Mouse (Mus musculus) limb, embryonic 14.5 days (tissue): ENCODE measurements around the gene Sncb. TPM values are rescaled to one million over a fixed set of nuclear protein-coding genes. Genes with fewer than 3 reads are reported as not detected.

Source experiments
- ATAC-seq: fragments of 200-750 bp; cut with Nextera tagmentation; 2 replicates; pipeline ENCODE4 v1.8.0; 2017; ENCODE audit warnings: low read depth, moderate number of reproducible peaks, moderate TSS enrichment; ENCODE audit not compliant: low FRiP score
- DNase-seq: peaks from one replicate; pipeline ENCODE4 v3.0.0-alpha.2; 2015; ENCODE audit warnings: low spot score
- H3K27ac ChIP-seq: fragments of 300-500 bp; sonication (generic); replicated peaks from 2 replicates; pipeline ENCODE4 v1.5.1; 2014; ENCODE audit warnings: low read depth, mild to moderate bottlenecking, low read length, moderate library complexity, mixed read lengths
- H3K27me3 ChIP-seq: fragments of 300-500 bp; sonication (generic); 2 replicates; pipeline ENCODE4 v1.6.1; 2014; ENCODE audit warnings: low read length, mixed read lengths; ENCODE audit not compliant: control insufficient read depth, insufficient read depth
- H3K36me3 ChIP-seq: fragments of 300-500 bp; sonication (generic); 2 replicates; pipeline ENCODE4 v1.6.1; 2014; ENCODE audit warnings: mild to moderate bottlenecking, low read length, moderate library complexity, mixed read lengths; ENCODE audit not compliant: control insufficient read depth, insufficient read depth
- H3K4me1 ChIP-seq: fragments of 300-500 bp; sonication (generic); 2 replicates; pipeline ENCODE4 v1.6.1; 2014; ENCODE audit warnings: antibody characterized with exemption, low read length, mixed read lengths; ENCODE audit not compliant: control insufficient read depth, insufficient read depth
- H3K4me2 ChIP-seq: fragments of 300-500 bp; sonication (generic); replicated peaks from 2 replicates; pipeline ENCODE4 v1.6.1; 2014; ENCODE audit warnings: low read depth, mild to moderate bottlenecking, low read length, moderate library complexity; ENCODE audit not compliant: severe bottlenecking
- H3K4me3 ChIP-seq: fragments of 300-500 bp; sonication (generic); replicated peaks from 2 replicates; pipeline ENCODE4 v1.5.1; 2014; ENCODE audit warnings: low read length
- H3K9ac ChIP-seq: fragments of 300-500 bp; sonication (generic); 2 replicates; pipeline ENCODE4 v1.6.1; 2014; ENCODE audit warnings: mild to moderate bottlenecking, low read depth, low read length, moderate library complexity; ENCODE audit not compliant: severe bottlenecking
- H3K9me3 ChIP-seq: fragments of 300-500 bp; sonication (generic); 2 replicates; pipeline ENCODE4 v1.6.1; 2016; ENCODE audit warnings: low read length; ENCODE audit not compliant: control insufficient read depth
- POLR2A ChIP-seq: fragments of 200-500 bp; IDR thresholded peaks from 2 replicates; pipeline ENCODE4 v1.8.0; 2012; ENCODE audit warnings: inconsistent platforms, mild to moderate bottlenecking, moderate library complexity, borderline replicate concordance; ENCODE audit not compliant: insufficient read depth, insufficient read length; ENCODE audit errors: extremely low read depth
- WGBS: fragments of 180-500 bp; shearing (Covaris S2); extraction: QIAGEN DNeasy Blood & Tissue Kit; methylation state at CpG from one replicate; pipeline ENCODE4 v1.1.7; 2014; 5-methylcytosine and 5-hydroxymethylcytosine counted together
- polyA plus RNA-seq, 2 experiments: library from polyadenylated mRNA; depleted of rRNA in 1 of 2; stranded (reverse) in 1 of 2; unstranded in 1 of 2; fragments of >200 nt; fragmentation: Nextera tagmentation in 1 of 2; extraction: Ambion mirVana in 1 of 2; gene quantifications; 2 replicates each; pipeline versions ENCODE4 v1.2.1 to v1.2.3; 2012 to 2014

Sncb gene
- polyA plus RNA-seq, 2 experiments = 0.30 to 0.40 TPM

DNA sequence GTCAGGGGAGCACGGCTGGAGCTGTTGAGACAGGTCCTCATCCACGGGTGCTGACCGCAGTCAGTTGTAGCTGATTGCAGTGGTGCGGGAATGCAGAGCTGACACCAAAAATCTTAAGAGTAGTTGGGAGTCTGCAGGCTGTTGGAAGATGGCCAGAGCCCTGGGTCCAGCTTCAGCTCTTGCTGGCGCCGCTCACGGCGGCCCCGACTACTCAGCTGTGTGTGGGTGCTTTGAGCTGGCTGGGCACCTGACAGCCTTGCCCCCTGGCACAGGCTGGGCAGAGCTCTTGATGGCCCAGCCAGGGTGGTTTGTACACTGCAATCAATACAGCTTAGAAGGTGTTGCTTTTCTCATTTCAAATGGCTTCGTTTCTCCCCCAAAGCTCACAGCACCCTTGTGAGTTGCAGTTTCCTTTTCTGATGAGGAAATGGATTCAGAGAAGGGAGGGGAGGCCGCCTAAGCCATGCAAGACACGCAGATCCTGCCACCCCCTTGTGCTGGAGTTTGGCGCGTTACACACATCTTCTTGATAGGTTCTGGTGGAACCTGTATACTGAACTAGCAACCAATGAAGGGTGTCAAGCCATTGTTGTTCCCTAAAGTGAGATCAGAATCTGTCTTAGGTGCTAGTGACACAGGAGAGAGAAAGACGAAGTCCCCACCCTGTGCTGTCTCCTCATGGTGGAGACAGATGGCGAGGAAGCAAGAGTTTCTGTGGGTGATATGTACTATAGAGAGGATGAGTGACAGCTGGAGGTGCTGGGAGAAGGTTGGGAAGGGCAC lies 31.7 kb upstream of the Sncb start:
- no peaks in the 10 kb centered on the region for H3K4me1 ChIP-seq
- H3K36me3 ChIP-seq = no peaks in the 10 kb centered on the region
- no peak for ATAC-seq
- WGBS = 76% methylated on average over 16 of the region's 16 CpGs
- no peaks in the 10 kb centered on the region for H3K9me3 ChIP-seq
- no peaks in the 10 kb centered on the region for H3K27me3 ChIP-seq
- no peak overlapping the region for H3K4me3 ChIP-seq
- no peak overlapping the region for H3K9ac ChIP-seq
- DNase-seq = no peak
- no peak overlapping the region for H3K27ac ChIP-seq
- no peak overlapping the region for H3K4me2 ChIP-seq
- no peak for TF ChIP-seq POLR2A

DNA sequence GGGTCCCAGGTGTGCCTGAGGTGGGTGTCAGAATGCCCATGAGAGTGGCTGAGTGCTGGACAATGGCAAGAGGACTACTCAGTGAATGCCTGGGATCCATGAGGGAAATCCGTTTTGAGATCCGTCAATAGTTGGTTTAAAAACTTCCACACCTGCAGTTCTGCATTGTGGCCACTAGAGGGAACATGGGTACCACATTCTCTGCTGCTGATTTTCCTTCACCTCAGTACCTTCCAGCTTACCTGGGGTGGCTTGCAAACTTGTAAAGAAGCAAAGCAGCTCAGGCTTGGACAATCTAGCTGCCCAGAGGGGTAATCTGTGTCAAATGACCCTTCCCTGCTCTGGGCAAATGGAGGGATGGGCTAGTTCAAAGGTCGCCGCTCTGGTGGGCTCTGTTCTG lies 31.0 kb upstream of the Sncb start:
- H3K4me2 ChIP-seq = no peak overlapping the region
- H3K4me1 ChIP-seq = no peaks in the 10 kb centered on the region
- H3K4me3 ChIP-seq = no peak overlapping the region
- no peaks in the 10 kb centered on the region for H3K36me3 ChIP-seq
- TF ChIP-seq POLR2A = no peak
- peak; percentile 63 for DNase-seq
- H3K9ac ChIP-seq = no peak overlapping the region
- H3K27ac ChIP-seq = no peak overlapping the region
- H3K9me3 ChIP-seq = no peaks in the 10 kb centered on the region
- WGBS = 39% methylated on average over 4 of the region's 4 CpGs
- no peaks in the 10 kb centered on the region for H3K27me3 ChIP-seq
- no peak for ATAC-seq

DNA sequence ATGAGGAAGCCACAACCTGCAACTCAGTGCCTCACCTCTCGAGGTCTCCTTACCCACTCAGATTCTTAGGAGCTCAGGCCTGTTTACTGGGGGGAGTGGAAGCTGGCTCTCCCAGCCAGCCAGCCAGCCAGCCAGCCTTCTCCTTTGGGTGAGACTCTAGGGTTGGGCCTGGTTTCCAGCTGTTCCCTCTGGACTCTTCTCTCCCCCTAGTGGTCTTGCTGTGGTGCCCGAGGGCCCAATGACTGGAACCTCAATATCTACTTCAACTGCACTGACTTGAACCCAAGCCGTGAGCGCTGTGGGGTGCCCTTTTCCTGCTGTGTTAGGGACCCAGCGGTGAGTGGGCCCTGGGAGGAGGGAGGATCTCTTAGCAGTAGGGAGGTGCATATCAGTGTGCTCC lies 28.4 kb upstream of the Sncb start:
- no peak for TF ChIP-seq POLR2A
- Histone ChIP-seq H3K36me3 (no peaks in the 10 kb centered on the region), H3K4me3 (no peak overlapping the region), H3K9ac (no peak overlapping the region), H3K27me3 (peaks cover 19% of the 10 kb centered on the region; the same call in 1 of the 2 replicates), H3K9me3 (no peaks in the 10 kb centered on the region), H3K4me1 (peaks cover 4% of the 10 kb centered on the region; the same call in 1 of the 2 replicates), H3K27ac (no peak overlapping the region), H3K4me2 (no peak overlapping the region)
- DNase-seq (no peak), ATAC-seq (no peak)
- WGBS = 43% methylated on average over 5 of the region's 5 CpGs

DNA sequence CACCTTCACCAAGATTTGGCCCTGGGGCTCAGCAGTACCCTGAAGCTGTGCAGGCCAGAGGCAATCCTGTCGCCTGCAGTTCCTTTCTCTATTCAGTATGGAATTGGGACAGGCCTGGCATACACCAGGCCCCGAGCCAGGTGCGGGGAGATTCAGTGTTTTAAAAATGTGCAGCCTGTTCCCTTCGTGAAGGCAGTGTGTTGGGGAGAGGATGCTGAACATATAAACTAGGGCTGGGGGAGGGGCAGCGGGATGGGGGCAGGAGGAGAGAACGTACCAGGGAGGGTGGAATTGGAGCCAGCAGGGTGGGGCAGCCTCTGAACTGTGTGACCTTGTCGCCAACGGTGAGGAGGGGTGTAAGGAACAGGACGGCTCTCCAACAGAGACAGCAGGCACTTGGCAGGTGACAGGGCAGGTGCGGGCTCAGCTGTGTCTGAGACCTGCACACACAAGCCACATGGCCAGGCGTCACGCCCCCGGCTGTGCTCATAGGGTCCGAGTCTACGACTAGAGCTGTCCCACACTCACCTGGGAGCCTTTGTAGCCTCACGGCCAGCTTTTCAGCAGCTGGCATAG lies 27.7 kb upstream of the Sncb start:
- no peak overlapping the region for H3K27ac ChIP-seq
- 70% methylated on average over 15 of the region's 16 CpGs for WGBS
- no peak overlapping the region for H3K4me3 ChIP-seq
- H3K9me3 ChIP-seq = no peaks in the 10 kb centered on the region
- H3K4me1 ChIP-seq = peaks cover 9% of the 10 kb centered on the region; the same call in 1 of the 2 replicates
- ATAC-seq (no peak), DNase-seq (no peak)
- H3K4me2 ChIP-seq = no peak overlapping the region
- no peak for TF ChIP-seq POLR2A
- H3K9ac ChIP-seq = no peak overlapping the region
- H3K36me3 ChIP-seq = no peaks in the 10 kb centered on the region
- peaks cover 26% of the 10 kb centered on the region; the same call in 1 of the 2 replicates for H3K27me3 ChIP-seq

DNA sequence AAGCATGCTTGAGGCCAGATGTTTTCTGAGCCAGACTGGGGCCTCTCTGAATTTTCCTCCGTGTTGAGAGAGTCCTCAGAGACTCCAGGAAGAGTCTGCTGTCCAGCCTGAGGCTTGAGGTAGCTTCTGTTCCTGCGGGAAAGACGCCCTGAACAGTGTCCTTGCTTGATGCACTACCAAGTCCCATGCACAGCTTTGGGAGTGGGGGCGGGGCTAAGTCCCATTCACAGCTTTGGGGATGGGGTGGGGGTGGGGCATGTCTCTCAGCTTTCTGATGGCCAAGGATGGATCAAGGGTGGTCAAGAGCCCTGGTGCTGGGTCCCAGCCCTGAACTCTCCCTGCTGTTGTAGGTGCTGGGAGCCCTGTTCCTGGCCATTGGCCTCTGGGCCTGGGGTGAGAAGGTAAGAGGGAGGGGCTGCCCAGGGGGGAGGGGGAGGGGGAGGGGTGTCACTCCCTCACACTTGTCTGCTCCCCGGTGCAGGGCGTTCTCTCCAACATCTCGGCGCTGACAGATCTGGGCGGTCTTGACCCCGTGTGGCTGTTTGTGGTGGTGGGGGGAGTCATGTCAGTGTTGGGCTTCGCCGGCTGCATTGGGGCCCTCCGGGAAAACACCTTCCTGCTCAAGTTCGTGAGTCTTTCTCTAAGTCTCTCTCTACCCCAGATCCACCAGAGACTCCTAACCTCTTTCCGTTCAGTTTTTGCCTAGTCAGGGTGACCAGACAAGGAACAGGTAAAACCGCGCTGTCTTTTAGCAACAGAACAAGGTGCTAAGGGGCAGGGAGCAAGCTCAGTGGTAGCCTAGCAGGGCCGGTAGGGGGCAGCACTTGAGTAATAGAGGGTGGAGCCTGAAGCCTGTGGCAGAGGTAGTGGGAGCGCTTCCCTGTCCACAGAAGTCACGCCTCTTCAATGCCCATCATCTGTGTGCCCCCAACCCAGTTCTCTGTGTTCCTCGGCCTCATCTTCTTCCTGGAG lies 26.1 kb upstream of the Sncb start:
- Histone ChIP-seq H3K4me1 (peaks cover 11% of the 10 kb centered on the region; the same call in 1 of the 2 replicates), H3K9ac (no peak overlapping the region), H3K27ac (no peak overlapping the region), H3K9me3 (no peaks in the 10 kb centered on the region), H3K4me3 (no peak overlapping the region), H3K36me3 (no peaks in the 10 kb centered on the region), H3K4me2 (no peak overlapping the region), H3K27me3 (peaks cover 26% of the 10 kb centered on the region; the same call in 1 of the 2 replicates)
- ATAC-seq (no peak), DNase-seq (no peak)
- 15% methylated on average over 21 of the region's 21 CpGs for WGBS
- TF ChIP-seq POLR2A = no peak
